Mouse (Mus musculus): ENCODE data around the gene Tmco3.

Gene Tmco3

DNA sequence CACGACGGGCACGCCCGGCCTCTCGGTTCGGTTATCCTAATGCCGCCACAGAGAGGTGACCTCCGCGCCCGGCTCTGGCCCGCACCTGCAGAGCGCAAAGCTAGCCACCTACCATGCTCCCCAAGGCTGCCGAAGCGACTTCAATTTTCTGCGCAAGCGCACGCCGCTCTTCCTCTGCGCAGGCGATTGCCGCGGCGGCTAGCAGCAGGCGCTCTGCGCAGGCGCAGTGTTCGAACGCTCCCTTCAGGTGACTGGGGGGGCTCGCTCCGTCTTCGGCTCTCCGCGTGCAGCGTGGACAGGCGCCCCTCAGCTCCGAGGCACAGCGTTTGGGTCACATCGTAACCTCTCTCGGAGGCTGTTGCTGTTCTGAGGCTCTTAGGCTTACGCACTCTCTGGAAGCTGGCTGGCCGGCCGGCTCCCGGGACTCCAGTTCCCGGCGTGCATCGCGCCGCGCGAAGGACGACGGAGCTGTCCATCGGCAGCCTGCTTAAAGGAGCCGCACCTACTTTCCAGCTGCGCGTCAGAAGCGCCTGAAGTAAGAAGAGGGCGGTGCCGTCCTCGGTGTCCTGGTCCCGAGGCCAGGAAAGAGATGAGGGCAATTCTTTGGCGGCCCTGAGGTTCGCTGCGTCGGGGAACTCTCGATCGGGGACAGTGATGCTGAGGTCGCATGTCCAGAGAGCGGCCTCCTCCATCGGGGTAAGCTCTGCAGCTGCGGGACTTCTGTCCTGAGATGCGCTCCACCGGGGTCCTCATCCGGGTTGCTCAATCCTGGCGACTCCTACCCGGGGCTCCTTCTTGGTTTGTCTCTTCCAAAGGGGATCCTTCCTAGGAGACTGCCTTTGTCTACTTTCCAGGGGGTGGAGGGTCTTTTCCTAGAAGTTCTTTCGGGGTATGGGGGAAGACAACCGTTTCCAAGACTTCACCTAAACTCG is at the start of gene Tmco3, which contains the start of gene Dcun1d2:
Gene Tmco3, plus strand, starts transcription at position 499 of the 932 bp plus-strand sequence.
Gene Dcun1d2, minus strand, starts transcription at position 440 of the 932 bp plus-strand sequence.
- DNase-seq (ENCODE audit: low read depth, low spot score) = peak; percentile 97

GRCm38 (mm10) chr8:13240055-13240454 is 47.9 kb upstream of the Tmco3 start:
- DNase-seq (ENCODE audit: low read depth, low spot score) = no peak

DNA sequence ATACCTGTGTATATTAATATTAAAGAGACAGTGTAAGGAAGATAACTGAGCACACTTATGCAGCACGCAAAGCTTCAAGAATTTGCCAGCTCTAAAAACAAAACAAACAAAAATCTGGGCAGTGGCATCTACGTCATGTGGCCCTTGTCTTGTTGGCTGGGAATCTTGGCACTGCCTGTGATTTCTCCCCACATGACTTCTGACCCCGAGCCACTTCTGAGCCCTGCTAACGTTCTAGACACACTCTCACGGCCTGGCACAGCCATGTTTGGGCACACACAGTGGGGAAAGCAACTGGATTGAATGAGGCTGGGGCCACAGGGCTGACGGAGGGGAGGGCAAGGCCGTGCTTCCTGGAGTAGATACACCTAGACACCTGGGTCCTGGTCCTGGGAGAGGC is 47.3 kb upstream of the Tmco3 start:
- DNase-seq (ENCODE audit: low read depth, low spot score) = no peak

DNA sequence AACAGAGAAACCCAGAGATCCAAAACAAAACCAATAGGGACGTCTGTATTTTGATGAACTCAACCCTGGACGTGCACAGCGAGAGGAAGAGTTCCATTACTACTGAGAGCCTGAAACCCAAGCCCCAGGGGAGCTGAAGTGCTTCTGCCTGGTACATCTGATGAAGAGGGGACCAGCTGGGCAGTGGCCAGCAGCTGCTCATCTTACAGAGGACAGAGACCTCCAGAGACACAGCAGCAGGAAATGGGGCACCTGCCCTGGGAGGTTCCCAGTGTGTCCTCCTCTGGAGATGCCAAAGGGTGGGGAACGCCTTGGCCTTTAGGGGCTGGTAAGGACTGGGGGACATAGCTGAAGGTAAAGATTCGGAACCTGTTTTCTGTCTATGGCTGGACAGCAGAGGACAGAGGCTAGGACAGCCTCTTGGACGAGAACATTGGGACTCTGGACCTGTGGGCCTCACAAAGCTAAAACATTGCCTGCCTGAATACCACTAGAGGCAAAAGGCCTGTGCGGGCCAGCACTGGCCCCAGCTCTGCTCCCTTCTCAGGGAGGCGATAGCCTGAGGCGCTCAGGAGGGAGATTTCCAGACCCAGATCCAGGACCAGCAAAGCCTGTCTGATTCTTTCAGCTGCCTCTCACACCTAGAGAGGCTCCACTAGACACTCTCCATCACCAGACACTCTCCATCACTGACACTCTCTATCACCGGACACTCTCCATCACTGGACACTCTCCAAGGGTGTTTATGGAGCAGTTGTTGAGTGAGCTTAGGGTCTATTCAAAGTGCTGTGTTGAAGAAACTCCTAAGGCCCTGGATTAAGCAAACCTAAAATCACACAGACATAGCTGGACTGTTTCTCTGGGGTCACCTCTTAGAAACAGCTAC is 44.8 kb upstream of the Tmco3 start:
- DNase-seq (ENCODE audit: low read depth, low spot score) = no peak

DNA sequence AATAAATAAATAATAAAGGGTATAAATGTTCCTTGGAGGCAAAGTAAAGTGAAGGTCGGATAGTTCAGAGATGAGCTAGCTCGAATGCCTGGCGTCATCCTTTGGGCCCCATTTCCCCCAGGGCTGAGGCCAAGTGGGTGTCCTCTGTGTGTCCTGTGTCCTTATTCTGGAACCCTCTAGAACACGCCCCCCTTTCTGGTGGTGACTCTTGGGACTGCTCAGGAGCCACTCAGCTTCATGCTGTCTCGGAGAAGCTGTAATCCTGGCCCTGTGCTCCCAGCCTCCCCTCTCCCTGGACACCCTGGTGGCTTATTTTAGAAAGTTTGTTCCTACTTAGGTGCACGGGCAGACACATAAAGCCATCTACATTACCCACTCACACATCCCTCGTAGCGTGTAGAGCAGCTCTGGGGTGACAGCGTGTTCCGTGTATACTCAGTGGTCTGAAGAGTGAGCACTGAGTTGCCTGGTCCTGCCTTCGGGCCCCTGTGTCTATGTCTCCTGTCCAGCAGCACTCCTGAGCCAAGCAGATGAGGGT is 43.6 kb upstream of the Tmco3 start:
- no peak for DNase-seq (ENCODE audit: low read depth, low spot score)

DNA sequence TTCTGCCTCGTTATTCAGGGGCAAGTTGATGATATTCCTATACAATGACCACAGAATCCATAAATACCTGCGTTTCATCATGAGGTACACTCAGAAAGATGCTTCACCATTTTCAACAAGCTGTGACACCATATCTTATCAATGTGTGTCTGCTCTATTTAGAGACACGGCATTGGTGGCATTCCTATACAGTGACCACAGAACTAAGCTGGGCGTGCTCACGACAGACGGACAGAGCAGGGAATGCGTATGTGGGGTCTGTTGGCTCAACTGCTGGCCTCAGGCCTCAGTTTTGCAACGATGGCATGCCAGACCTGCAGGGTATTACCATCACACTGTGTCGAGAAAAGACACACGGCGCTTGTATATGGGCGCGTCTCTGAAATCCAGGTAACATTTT is 35.2 kb upstream of the Tmco3 start:
- no peak for DNase-seq (ENCODE audit: low read depth, low spot score)

- no peak for DNase-seq (ENCODE audit: low read depth, low spot score)
Measured at GRCm38 (mm10) chr8:13253413-13253812, 34.6 kb upstream of the Tmco3 start.

- DNase-seq (ENCODE audit: low read depth, low spot score) = peak; percentile 48
Measured at GRCm38 (mm10) chr8:13254019-13254418, 34.0 kb upstream of the Tmco3 start, which contains the start of gene Adprhl1. Gene Adprhl1, minus strand, starts transcription at chr8:13254162.

DNA sequence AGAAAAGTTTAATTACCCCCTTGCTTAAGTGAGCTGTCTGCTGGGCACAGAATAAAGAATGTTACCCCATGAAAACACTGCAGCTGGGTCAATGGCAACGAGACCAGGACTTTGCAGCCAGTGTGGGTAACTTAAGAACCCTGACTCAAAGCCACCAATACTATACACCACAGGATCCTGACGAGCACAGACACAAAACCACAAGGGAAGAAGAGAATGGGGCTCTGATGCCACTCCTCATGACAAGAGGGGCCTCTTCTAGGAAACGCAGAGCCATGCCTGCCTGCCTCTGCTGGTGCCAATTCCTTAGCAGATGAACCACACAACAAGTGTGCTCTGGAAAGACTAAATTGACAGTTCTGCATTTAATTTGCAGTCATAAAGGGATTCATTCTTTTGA is 24.6 kb upstream of the Tmco3 start:
- no peak for DNase-seq (ENCODE audit: low read depth, low spot score)

- no peak for DNase-seq (ENCODE audit: low read depth, low spot score)
Measured at GRCm38 (mm10) chr8:13267566-13267965, 20.4 kb upstream of the Tmco3 start.

DNA sequence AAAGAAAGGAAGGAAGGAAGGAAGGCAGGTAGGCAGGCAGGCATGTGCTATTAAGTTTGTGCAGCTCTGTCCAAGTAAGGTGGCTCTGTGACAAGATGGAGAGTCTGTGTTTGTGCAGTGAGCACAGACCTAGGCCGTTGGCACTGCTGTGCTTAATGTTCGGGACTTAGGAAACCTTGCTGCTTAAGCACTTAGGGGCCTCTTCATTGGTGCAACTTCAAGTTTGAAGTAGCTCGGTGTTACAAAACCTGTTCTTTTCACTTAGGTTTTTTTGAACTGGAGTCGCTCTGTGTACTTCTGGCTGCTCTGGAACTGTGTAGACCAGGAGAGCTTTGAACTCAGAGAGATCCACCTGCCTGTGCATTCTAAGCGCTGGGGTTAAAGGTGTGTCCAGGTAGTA is 15.2 kb upstream of the Tmco3 start:
- no peak for DNase-seq (ENCODE audit: low read depth, low spot score)

DNA sequence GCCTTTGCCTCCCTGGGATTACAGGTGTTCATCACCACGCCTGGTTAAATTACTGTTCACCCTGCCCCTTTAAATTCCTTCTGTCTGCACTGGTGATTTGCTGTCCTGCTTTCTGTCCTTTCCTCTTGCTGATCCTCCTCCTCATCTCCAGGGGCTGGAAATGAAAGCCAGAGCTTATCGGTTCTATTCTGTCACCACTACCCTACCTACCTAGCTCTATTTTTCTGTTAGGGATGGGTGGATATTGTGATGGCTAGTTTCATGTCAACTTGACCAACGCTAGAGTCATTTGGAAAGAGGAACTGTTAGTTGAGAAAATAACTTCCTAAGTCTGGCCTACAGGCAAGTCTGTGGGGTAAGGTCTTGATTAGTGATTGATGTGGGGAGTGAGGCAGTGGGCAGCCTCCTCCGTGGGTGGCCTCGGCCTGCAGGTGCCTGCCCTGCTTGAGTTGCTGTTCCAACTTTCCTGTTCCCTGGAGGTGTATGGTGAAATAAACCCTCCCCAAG is 11.0 kb upstream of the Tmco3 start:
- DNase-seq (ENCODE audit: low read depth, low spot score) = no peak

DNA sequence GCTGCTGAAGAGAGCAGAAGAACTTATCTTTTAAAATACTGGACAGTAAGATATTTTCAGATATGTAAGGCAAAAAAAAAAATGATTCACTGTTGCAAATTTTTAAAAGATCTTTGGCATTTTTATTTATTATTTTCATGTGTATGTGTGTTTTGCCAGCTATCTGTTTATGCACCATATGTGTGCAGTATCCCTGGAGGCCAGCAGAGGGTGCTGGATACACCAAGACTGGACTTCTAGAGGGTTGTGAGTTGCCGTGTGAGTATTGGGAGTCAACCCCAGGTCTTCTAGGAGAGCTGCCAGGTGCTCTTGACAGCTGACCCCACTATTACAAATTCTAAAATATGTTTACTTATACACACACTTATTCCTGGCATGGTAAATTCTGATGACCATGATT is 4.8 kb upstream of the Tmco3 start:
- DNase-seq (ENCODE audit: low read depth, low spot score) = no peak

DNA sequence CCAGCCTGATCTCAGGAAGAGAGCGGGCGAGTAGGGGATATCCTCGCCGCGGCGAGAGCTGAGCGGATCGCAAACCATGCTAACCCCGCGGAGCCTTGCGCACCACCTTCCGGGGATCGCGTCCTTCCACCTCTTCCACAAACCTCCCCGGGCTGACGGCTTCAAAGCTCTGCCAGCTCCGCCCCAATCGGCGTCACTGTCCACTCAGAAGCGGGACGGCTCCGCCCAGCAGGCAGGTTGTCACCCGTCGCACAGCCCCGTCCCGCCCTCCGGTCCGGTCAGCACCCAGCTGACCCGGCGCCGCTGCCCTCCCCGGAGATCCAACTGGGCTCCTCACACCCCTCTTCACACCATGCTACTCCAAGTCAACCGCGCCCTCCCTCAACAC is 692 bp upstream of the Tmco3 start:
- peak; percentile 89 for DNase-seq (ENCODE audit: low read depth, low spot score)

DNA sequence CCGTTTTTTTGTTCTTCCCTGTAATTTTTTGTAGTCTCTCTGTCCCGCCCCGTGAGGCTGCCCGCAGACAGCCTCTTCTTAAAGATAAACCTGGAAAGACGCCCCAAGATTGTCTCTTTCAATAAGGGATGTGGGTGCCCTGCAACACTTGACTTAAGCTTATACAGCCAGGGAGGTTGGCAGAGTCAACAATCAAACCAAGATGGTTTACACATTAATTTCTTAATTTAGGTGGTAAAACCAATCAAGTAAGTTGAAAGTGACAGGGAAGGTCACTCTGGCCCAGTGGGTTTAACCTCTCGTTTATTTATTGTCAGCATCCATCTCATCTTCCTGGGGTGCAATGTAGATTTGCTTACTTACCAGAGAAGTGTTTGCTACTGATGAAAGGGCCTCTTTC is 656 bp downstream of the Tmco3 start:
- peak; percentile 10 for DNase-seq (ENCODE audit: low read depth, low spot score)

DNA sequence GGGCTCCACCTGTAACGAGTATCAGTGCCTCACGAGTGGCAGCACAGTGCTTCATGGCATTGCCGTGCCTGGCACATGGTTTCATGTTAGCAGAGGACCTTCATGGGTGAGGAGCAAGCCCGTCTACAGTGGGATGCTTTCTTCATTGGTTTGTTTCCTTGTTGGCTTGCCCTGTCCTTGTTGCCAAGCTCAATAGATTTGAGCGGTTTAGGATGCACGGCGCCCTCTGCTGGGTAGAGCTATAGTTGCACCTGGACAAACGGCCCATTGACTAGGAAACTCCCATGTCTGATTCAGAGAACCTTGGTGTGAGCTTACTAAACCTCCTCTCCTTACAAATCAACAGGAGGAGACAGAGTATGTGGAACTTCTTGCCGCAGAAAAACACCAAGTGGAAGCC is 4.4 kb downstream of the Tmco3 start:
- DNase-seq (ENCODE audit: low read depth, low spot score) = peak; percentile 76

GRCm38 (mm10) chr8:13293677-13294470 is 5.9 kb downstream of the Tmco3 start:
- peak; percentile 50 for DNase-seq (ENCODE audit: low read depth, low spot score)

GRCm38 (mm10) chr8:13299571-13299970 is 11.6 kb downstream of the Tmco3 start:
- no peak for DNase-seq (ENCODE audit: low read depth, low spot score)

- no peak for DNase-seq (ENCODE audit: low read depth, low spot score)
Measured at GRCm38 (mm10) chr8:13301036-13301435, 13.0 kb downstream of the Tmco3 start.

DNA sequence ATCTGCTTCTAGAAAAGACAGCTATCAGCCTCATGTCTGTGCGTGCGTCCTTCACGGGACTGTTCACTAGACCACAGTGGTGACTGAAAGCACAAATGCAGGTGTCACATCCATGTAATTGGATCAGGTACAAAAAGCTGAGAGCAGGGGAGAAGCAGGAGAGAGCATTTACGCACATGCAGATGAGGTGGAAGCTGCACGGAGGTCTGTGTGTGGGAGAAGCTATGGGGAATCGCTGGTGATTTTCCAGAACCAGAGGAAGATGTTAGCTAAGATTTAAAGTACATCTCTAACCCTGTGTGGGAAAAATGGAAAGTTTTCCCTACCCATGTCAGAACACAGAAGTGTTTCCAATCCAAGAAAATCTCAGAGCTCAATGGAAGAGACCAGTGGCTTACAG is 17.5 kb downstream of the Tmco3 start:
- no peak for DNase-seq (ENCODE audit: low read depth, low spot score)

GRCm38 (mm10) chr8:13305884-13306283 is 17.9 kb downstream of the Tmco3 start:
- no peak for DNase-seq (ENCODE audit: low read depth, low spot score)
